In genomic region chr13:83523232-83523969, GRCm38 (mm10) we compare ENCODE assay signal across 8 mouse cellular contexts. TPM values are rescaled to one million over a fixed set of nuclear protein-coding genes. Genes with fewer than 3 reads are reported as not detected.
DNase-seq lines count a peak whose midpoint lies in the region; ATAC-seq and TF ChIP-seq lines count a peak whose summit lies in the region.

No protein-coding gene starts in this region.

- H3K4me2 ChIP-seq in intestine, embryonic 15.5 days (replicated peaks) = peak overlapping the region; percentile 77
- peak overlapping the region; percentile 70 for H3K4me2 ChIP-seq in limb, embryonic 14.5 days (replicated peaks; ENCODE audit: low read depth, low read length, severe bottlenecking)
- peak overlapping the region; percentile 85 for H3K4me2 ChIP-seq in midbrain, embryonic 12.5 days (replicated peaks)

- H3K4me1 ChIP-seq in intestine, embryonic 15.5 days (replicated peaks) = no peaks in the 10 kb centered on the region; the same call in 1 of the 2 replicates
- H3K4me1 ChIP-seq in limb, embryonic 14.5 days (ENCODE audit: control insufficient read depth, insufficient read depth, low read length) = 0 out of 2 replicates have a peak, but pooled peaks cover 3% of the 10 kb centered on the region
- no peaks in the 10 kb centered on the region for H3K4me1 ChIP-seq in midbrain, embryonic 12.5 days
- no peaks in the 10 kb centered on the region for H3K4me1 ChIP-seq in small intestine, adult 2 months (ENCODE audit: control insufficient read depth, insufficient read depth, insufficient read length, low read length)

- H3K9me3 ChIP-seq in intestine, embryonic 15.5 days = no peaks in the 10 kb centered on the region
- H3K9me3 ChIP-seq in limb, embryonic 14.5 days (ENCODE audit: control insufficient read depth, low read length) = no peaks in the 10 kb centered on the region
- H3K9me3 ChIP-seq in midbrain, embryonic 12.5 days = no peaks in the 10 kb centered on the region

- no peak for TF ChIP-seq CTCF in small intestine, adult 2 months (IDR thresholded peaks at IDR 0.05; ENCODE audit: extremely low read depth, insufficient read length, insufficient replicate concordance, low read depth, low read length)

- no peaks in the 10 kb centered on the region for H3K36me3 ChIP-seq in intestine, embryonic 15.5 days
- H3K36me3 ChIP-seq in limb, embryonic 14.5 days (ENCODE audit: control insufficient read depth, insufficient read depth, low read length) = no peaks in the 10 kb centered on the region
- no peaks in the 10 kb centered on the region for H3K36me3 ChIP-seq in midbrain, embryonic 12.5 days
- H3K36me3 ChIP-seq in small intestine, adult 2 months (ENCODE audit: control insufficient read depth, insufficient read depth, low read length) = no peaks in the 10 kb centered on the region

- no peaks in the 10 kb centered on the region for H3K27me3 ChIP-seq in intestine, embryonic 15.5 days (replicated peaks)
- H3K27me3 ChIP-seq in limb, embryonic 14.5 days (ENCODE audit: control insufficient read depth, insufficient read depth, low read length) = no peaks in the 10 kb centered on the region
- peaks cover 24% of the 10 kb centered on the region for H3K27me3 ChIP-seq in midbrain, embryonic 12.5 days
- no peaks in the 10 kb centered on the region for H3K27me3 ChIP-seq in small intestine, adult 2 months (ENCODE audit: control insufficient read depth, insufficient read depth, low read length)

- 0 out of 2 replicates have a peak, but pooled peaks have one; percentile 23 for TF ChIP-seq POLR2A in limb, embryonic 14.5 days (IDR thresholded peaks at IDR 0.05; ENCODE audit: borderline replicate concordance, extremely low read depth, insufficient read depth, insufficient read length)
- TF ChIP-seq POLR2A in small intestine, adult 2 months (IDR thresholded peaks at IDR 0.05; ENCODE audit: low read depth, low read length) = peak; percentile 47; the same call in 1 of the 2 replicates

- 3% methylated on average over 35 of the region's 35 CpGs for WGBS in intestine, embryonic 15.5 days
- WGBS in limb, embryonic 14.5 days = 3% methylated on average over 35 of the region's 35 CpGs
- WGBS in midbrain, embryonic 12.5 days = 2% methylated on average over 35 of the region's 35 CpGs
- 4% methylated on average over 35 of the region's 35 CpGs for WGBS in small intestine, adult 2 months

- H3K4me3 ChIP-seq in intestine, embryonic 15.5 days (replicated peaks) = peak overlapping the region; percentile 54
- peak overlapping the region; percentile 60 for H3K4me3 ChIP-seq in limb, embryonic 14.5 days (replicated peaks; ENCODE audit: low read length)
- peak overlapping the region; percentile 62 for H3K4me3 ChIP-seq in midbrain, embryonic 12.5 days
- H3K4me3 ChIP-seq in small intestine, adult 2 months (ENCODE audit: low read depth, low read length) = peak overlapping the region; percentile 70

- DNase-seq in CD4-positive, CD25-positive, alpha-beta regulatory T cell, adult 2 months (ENCODE audit: low read depth, low spot score) = peak; percentile 5
- DNase-seq in gastrocnemius, postnatal 4 days (ENCODE audit: low spot score in 2 of 2) = peak; percentile 24 to 71
- peak; percentile 71 for DNase-seq in limb, embryonic 14.5 days (ENCODE audit: low spot score)

- no peak for ATAC-seq in CD4-positive, CD25-positive, alpha-beta regulatory T cell, adult 4 months
- peak; percentile 40 for ATAC-seq in common myeloid progenitor, adult 5-6 weeks (replicated peaks; ENCODE audit: low read depth, poor library complexity, severe bottlenecking)
- peak; percentile 78 for ATAC-seq in intestine, embryonic 15.5 days
- ATAC-seq in limb, embryonic 14.5 days (ENCODE audit: low FRiP score, low read depth) = peak; percentile 69
- peak; percentile 76 for ATAC-seq in midbrain, embryonic 12.5 days (ENCODE audit: low FRiP score, low read depth)

- peak overlapping the region; percentile 48 for H3K9ac ChIP-seq in intestine, embryonic 15.5 days
- H3K9ac ChIP-seq in limb, embryonic 14.5 days (ENCODE audit: low read depth, low read length, severe bottlenecking) = peak overlapping the region; percentile 62
- H3K9ac ChIP-seq in midbrain, embryonic 12.5 days (replicated peaks) = peak overlapping the region; percentile 65

- peak overlapping the region; percentile 6; the same call in 1 of the 2 replicates for H3K27ac ChIP-seq in intestine, embryonic 15.5 days
- peak overlapping the region; percentile 86; the same call in 1 of the 2 replicates for H3K27ac ChIP-seq in limb, embryonic 14.5 days (replicated peaks; ENCODE audit: low read depth, low read length)
- H3K27ac ChIP-seq in midbrain, embryonic 12.5 days (replicated peaks) = no peak overlapping the region
- H3K27ac ChIP-seq in small intestine, adult 2 months (ENCODE audit: insufficient read depth, low read depth, low read length) = peak overlapping the region; percentile 69; the same call in 1 of the 2 replicates

RNA-seq across cellular contexts. Expression of gene Mef2c, which starts 19.6 kb away (rescaled TPM):
- 10 to 100 TPM in 1 of 2 experiments, 1 to 10 TPM in 1; 1.2 to 14.7 TPM for polyA plus RNA-seq in CD4-positive, CD25-positive, alpha-beta regulatory T cell, adult 4 months (2017; shearing (Covaris generic))
- 339 and 380 TPM in 2 replicates for total RNA-seq in common myeloid progenitor, adult 5-6 weeks (2017)
- total RNA-seq in gastrocnemius, postnatal 4 days (2021) = 100 to 1,000 TPM; 565 to 585 TPM
- polyA plus RNA-seq in intestine, embryonic 15.5 days (2015; fragmentation: Nextera tagmentation; extraction: Ambion mirVana) = 36.4 and 39.1 TPM in 2 replicates
- polyA plus RNA-seq in limb, embryonic 14.5 days (2012; rRNA removed) = 50.0 and 59.3 TPM in 2 replicates
- 137 and 158 TPM in 2 replicates for polyA plus RNA-seq in limb, embryonic 14.5 days (2014; fragmentation: Nextera tagmentation; extraction: Ambion mirVana)
- polyA plus RNA-seq in midbrain, embryonic 12.5 days (2016; fragmentation: Nextera tagmentation; extraction: Ambion mirVana) = 15.2 and 20.5 TPM in 2 replicates
- 5.3 and 13.1 TPM in 2 replicates for polyA plus RNA-seq in small intestine, adult 2 months (2012; rRNA removed)

Comparison
In these comparisons a context has a peak if more than half of its experiments do, and no peak if none do; other contexts are left out.
1. DNase-seq: peak in every context shown above with its lines; median percentile 71 in limb, embryonic 14.5 days; 48 in gastrocnemius, postnatal 4 days; 5 in CD4-positive, CD25-positive, alpha-beta regulatory T cell, adult 2 months.